Mouse (Mus musculus) heart, postnatal 14 days (tissue): ENCODE measurements around the gene Gm13539. TPM values are rescaled to one million over a fixed set of nuclear protein-coding genes. Genes with fewer than 3 reads are reported as not detected.
"Not testable (repeated sequence)": the region's sequence is repeated elsewhere in the genome, so short reads cannot be mapped to it uniquely, and the experiment has no call there.

Experiments
- DNase-seq, 2 experiments: peaks; one replicate each; pipeline ENCODE4 v3.0.0; 2021 to 2022
- intact Hi-C: fragments of 180-260 bp; cut with DNase I; formaldehyde crosslinking; loops from one replicate; pipeline ENCODE4 v1.15.1; 2025
- long read RNA-seq, 2 experiments: library from polyadenylated mRNA; stranded (forward); transcript quantifications; one replicate each; pipeline ENCODE4 v2.0.0; 2021
- total RNA-seq, 2 experiments: library from RNA; stranded (reverse); gene quantifications; 2 replicates each; pipeline ENCODE4 v1.2.3; 2021

Gene Gm13539
- not detected for total RNA-seq
- long read RNA-seq, experiment 1 = 0 reads
- long read RNA-seq, experiment 2 = 0 reads

GRCm38 (mm10) chr2:25781957-25782356, at the start of gene Gm13539:
Gm13539 (plus strand) TSS chr2:25782257.
- no peak for DNase-seq

DNA sequence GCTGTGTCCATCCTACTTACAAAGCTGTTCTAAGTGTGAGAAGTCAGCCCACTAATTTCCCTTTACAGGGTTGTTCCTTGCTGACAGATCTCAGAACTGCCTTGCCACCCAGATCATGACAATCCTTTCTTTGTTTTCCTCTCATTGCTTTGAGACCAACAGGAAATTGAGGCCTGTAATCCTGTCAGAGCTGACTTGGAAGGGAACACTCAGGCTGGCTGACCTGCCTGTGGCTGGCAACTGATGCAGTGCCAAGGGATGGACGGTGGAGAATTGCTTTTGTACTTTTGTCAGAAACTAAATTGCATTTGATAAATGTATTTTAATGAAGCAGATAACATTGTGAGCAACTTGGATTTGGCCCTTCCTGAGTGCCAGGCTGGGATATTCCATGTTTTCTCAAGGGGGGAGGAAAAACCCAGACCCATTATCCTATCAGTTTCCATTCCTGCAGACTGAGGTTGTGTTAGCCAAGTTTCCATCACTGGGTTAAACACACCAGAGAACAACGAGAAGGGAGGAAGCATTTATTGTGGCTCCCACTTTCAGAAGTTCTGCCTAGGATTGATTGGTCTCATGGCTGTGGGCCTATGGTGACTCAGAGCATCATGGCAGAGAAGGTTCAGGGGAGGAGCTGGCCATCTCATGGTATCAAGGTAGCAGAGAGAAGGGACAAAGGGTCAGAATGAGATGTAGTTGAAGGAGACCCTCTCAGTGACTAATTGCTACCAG, 48.7 kb upstream of the Gm13539 start:
- intact Hi-C loops = no loop called here
- DNase-seq = no peak

More at GRCm38 (mm10) chr2:25781957-25782356, at the start of gene Gm13539:
- intact Hi-C loops = no loop called here

DNA sequence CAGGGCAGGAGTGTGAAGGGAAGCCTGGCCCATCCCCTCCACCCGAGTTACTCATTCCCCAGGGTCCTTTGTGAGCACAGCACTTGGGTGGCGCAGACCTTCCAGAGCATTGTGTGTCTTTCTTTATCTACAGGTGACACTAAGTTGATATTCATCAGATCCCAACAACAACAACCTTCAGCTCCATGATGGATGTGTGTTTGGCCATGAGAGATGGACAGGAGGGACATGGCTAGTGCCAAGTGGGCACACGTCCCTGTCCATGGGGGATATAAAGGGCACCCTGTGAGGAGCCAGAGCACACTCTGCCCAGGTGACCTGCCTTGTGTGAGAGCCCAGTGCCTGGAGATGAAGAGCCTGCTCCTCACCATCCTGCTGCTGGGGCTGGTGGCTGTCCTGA, 45.3 kb upstream of the Gm13539 start, which contains the start of gene Obp2b:
TSS of gene Obp2b (plus strand) at position 301 of the 400 bp plus-strand sequence.
- DNase-seq, intact Hi-C loops: not testable (repeated sequence)

DNA sequence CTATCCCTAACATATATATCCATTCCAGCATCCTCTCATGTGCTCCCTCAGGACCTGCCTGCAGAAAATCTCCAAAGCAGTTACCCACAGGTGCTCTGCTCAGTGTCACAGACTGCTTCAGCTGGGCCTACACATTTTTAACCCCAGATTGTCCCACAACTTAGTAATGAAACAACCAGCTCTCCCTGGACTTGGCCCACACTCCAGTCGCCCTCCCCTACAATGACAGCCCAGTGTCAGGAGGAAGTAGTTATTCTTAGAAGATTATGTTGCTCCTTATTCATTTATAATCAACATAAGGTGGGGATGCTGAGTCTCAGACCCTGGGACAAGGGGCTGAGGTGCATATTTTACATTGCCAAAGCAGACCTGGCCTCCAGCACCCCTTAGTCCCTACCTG, 40.4 kb upstream of the Gm13539 start:
- intact Hi-C loops = no loop called here
- DNase-seq = no peak

DNA sequence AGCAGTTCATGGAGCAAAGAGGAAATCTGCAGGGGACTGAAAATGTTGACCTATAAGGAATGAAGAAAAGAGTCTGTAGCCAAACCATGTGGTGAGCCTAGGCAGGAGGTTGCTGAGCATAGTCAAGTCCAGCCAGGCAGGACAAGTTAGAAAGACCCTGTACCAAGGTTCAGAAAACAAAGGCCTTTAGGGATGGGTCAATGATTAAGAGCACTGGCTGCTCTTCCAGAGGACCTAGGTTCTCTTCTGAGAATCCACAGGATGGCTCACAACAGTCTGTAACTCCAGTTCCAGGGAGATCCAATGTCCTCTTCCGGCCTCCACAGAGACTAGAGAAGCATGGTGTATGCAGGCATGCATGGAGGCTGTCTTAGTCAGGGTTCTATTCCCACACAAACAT, 27.9 kb upstream of the Gm13539 start:
- DNase-seq = no peak
- intact Hi-C loops = no loop called here

GRCm38 (mm10) chr2:25758064-25758625, 23.9 kb upstream of the Gm13539 start:
- intact Hi-C loops = no loop called here
- no peak for DNase-seq

DNA sequence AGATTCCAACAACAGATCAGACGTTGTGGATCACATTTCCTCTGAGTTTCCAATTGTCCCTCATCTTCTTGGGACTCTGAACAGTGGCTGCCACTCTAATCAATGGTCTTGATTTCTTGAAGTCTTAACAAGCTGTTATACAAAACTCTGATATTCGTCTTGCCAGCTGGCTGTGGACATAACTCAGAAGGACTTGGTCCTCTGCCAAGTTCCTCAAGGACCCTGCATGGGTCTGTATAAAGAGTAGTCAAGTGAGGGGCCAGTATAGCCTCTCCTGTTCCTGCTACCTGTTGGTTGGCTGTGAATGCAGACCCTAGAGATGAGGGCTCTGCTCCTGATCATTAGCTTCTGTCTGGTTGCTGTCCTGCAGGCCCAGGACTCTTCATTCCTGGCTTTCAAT, 16.8 kb upstream of the Gm13539 start, which contains the start of gene Lcn3:
TSS of gene Lcn3 (plus strand) at position 301 of the 400 bp plus-strand sequence.
- intact Hi-C loops = no loop called here
- no peak for DNase-seq

DNA sequence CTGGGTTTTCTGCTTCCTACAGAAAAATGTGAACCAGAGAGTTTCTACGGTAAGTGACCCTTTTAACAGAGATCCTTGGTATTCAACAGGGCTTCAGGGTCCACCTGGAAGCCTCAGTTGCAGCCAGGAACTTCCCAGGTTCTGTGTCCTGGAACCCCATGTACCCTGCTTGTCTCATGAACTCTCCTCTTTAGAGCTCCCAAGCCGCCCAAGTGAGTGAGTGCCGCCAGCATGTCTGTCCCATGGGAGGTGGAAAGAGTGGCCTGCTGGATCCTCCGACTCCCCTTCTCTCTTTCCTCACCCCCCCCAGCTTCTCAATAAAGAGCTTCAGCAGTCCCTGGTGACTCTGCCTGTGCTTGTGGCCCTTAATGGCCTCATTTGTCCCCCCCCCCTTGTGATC, 14.3 kb upstream of the Gm13539 start:
- DNase-seq = no peak
- intact Hi-C loops = no loop called here

GRCm38 (mm10) chr2:25773507-25773906, 8.6 kb upstream of the Gm13539 start:
- intact Hi-C loops = no loop called here
- DNase-seq = peak in 1 of 2 experiments; percentile 3

DNA sequence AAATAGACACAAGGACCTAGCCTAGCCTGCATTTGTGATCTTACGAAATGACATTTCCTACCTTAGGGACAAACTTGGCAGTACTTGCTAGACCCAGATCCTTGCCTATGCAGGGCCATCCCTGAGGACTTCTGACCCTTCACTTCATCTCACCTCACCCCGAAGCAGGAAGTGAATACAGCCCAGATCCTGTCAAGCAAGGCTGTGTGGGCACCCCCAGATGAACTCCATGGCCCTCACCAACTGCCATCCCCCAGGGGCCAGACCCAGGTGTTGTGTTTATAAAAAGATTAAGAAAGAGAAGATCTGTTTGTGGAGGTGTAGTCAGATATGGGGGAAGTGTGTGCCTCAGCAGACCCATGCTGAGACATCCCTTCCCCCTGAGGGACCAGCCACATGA, 7.4 kb upstream of the Gm13539 start:
- intact Hi-C loops = no loop called here
- DNase-seq = no peak

- intact Hi-C loops = no loop called here
- DNase-seq = no peak
Observed at GRCm38 (mm10) chr2:25775991-25776390, 6.1 kb upstream of the Gm13539 start.

DNA sequence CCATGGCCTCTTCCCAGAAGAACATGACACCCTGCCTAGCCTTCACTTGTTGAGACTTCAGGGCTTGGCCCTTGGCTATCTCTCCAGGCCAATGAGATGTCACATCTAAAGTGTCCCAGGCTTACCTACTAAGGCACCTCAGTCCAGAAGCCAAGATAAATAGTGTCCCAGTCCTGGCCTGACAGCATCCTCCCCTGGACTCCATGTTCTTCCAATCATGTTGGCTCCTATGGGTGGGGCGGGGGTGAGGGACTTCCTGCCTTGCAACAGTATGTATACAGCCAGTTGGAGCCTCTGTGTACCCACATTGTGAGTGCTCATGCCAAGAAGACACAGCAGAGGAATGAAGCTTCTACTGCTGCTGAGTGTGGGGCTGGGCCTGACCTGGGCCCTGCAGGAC, 5.3 kb upstream of the Gm13539 start, which contains the start of gene Lcn11:
TSS of gene Lcn11 (plus strand) at position 301 of the 400 bp plus-strand sequence.
- intact Hi-C loops = no loop called here
- DNase-seq = no peak

DNA sequence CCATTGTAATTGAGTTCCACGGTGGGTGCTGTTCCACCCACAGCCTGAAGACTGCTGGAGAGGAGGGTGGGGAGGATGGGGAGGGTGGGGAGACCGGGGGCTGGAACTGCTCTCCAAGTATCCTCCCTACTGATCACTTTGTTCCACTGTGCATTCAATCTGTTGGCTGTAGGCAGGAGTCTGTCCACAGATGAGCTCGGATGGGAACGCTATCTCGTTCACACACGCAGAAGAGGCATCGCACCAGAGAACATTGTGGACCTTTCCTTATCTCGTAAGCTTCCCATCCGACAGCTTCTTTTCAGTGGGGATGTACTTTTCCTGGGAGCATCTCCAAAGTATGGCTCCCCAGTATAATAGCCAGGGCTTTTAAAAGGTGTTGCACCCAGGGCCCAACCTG, 3.0 kb upstream of the Gm13539 start:
- intact Hi-C loops = no loop called here
- DNase-seq = no peak

DNA sequence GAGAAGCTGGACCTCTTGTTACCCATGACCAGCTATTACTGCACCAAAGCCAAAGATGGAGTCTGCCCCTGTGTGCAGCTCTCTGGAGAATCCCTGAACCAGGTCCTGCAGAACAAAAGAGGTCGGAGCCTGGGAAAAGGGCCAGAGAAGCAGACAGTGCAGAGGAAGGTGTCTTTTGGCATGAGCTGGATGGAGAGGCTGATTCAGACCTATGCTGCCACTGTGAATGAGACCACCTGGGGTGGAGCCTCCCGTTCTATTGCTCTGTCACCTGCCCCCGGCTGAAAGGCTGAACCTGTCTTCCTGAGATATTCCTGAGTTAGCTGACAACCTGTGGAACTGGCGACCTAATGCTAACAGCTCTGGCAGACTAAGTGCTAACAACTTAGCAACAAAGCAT, 1.1 kb upstream of the Gm13539 start:
- intact Hi-C loops = no loop called here

GRCm38 (mm10) chr2:25785573-25786322, 3.7 kb downstream of the Gm13539 start:
- peak; percentile 3 to 9 for DNase-seq
- intact Hi-C loops = no loop called here

More for the DNA sequence above, 1.1 kb upstream of the Gm13539 start:
- DNase-seq = no peak

DNA sequence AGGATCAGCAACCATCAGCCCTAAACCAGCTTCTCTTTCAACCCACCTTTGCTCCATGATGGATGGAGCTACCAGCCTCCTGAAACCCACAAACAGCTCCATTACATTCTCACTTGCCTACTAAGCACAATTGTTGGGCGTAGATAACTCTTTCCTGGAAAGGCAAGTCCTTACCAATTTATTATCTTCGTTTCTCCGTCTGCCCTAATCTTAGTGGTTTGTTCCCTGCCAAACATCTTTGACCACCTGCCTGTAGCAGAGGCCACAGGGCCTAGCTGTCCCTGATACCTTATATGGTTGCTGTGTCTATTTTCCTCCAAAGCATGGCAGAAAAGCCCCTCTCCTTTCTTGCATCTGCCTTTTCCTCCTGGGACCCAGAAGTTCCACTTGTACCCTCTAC, 7.0 kb downstream of the Gm13539 start:
- no peak for DNase-seq
- intact Hi-C loops = no loop called here

DNA sequence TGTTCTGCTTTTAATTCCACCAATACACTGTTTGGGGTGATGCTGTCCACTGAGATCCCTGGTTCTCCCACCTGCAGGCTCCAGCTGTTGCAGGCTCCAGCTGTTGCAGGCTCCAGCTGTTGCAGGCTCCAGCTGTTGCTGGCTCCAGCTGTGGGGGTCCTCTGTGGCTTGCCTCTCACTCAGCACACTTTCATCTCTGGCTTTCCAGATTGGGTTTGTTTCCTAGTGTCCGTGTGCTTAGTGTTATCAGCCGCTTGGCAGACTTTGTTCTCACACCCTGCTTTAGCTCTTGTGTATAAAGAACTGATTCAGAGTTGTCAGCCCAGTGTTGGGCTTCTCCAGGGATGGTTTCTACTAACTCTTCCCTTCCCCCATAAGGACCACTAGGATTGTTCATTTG, 15.6 kb downstream of the Gm13539 start:
- intact Hi-C loops = no loop called here
- DNase-seq = peak; percentile 31 to 38

DNA sequence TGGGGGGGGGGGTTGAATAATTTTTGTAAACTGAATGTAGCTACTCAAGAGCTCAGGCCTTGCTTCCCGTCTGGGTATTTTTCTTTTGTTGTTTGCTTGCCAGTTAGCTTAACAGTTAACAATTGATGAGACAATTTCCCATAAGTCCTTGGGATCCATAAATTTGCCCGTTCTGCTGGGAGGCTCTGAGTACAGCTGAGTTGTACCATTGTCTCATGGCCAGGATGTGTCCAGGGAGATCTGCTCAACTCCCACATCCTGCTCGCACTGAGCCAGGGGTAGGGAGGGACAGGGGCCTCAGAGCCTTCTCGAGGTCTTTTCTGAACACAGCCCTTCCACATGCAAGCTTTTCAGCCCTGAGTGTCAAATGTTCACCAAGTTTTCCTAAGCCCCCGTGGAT, 16.0 kb downstream of the Gm13539 start:
- intact Hi-C loops = no loop called here
- peak in 1 of 2 experiments; percentile 11 for DNase-seq

GRCm38 (mm10) chr2:25811711-25812110, 29.7 kb downstream of the Gm13539 start:
- no peak for DNase-seq
- intact Hi-C loops = no loop called here

GRCm38 (mm10) chr2:25813364-25813763, 31.3 kb downstream of the Gm13539 start:
- no peak for DNase-seq
- intact Hi-C loops = no loop called here

DNA sequence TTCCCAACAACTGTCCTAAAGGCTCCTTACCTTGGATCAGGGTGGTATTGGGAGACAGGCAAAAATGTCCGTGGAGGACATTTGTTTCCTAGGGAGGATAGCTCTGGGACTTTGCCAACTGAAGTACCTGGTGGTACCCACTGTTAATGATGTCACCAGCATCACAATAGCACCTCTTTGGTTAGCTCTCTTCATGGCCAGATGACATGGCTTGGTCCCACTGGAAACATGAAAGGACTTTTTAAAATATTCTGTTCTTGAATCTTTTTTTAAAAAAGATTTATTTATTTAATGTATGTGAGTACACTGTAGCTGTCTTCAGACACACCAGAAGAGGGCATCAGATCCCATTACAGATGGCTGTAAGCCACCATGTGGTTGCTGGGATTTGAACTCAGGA, 33.7 kb downstream of the Gm13539 start, which contains the start of gene Glt6d1:
TSS of gene Glt6d1 (minus strand) at position 101 of the 400 bp plus-strand sequence.
- intact Hi-C loops = not testable (repeated sequence)

More for the DNA sequence above, 33.7 kb downstream of the Gm13539 start, which contains the start of gene Glt6d1:
- DNase-seq = not testable (repeated sequence)
